Mouse (Mus musculus) skeletal muscle tissue, adult 2 months (tissue): ENCODE data around the gene Prss46.
"Not testable (repeated sequence)": the region's sequence is repeated elsewhere in the genome, so short reads cannot be mapped to it uniquely, and the experiment has no call there.

Experiments used
- DNase-seq: peaks from one replicate; pipeline ENCODE4 v3.0.0-alpha.2; 2012; ENCODE audit warnings: low read depth, low spot score

Prss46 gene

GRCm38 (mm10) chr9:110844206-110844605 lies at the start of gene Prss46:
Gene Prss46, plus strand, starts transcription at chr9:110844506.
- DNase-seq = no peak

DNA sequence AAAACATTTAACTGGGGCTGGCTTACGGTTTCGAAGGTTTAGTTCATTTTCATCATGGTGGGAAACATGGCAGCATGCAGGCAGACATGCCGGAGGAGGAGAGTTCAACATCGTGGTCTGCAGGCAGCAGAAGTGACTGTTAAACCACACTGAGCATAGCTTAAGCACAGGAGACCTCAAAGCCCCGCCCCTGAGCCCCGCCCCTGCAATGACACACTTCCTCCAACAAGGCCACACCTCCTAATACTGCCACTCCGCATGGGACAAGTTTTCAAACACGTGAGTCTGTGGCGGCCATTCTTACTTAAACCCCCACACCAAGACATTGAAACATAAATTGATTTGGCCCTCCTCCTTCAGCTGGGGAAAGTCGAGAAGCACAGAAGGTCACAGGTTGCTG lies 47.3 kb upstream of the Prss46 start:
- DNase-seq = no peak

DNA sequence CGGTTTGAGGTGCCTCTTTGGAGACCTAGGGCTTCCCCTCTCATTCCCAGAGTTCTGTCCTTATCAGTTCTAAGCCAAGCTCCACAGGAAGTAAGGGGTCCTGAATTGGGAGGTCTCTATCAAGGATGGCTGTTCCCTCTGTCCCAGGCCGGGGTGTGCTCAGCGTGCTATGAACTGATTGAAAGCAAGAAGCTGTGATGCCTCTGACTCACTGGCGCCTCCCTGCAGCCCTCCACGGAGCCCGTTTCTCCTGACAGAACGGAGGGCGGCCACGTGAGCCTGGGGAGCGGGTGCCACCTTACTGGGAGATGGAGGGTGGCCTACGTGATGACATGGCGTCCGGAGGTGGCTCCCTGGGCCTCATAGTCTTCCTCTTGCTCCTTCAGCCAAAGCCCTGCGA lies 46.4 kb upstream of the Prss46 start, which contains the start of gene Prss42:
TSS of gene Prss42 (plus strand) at position 301 of the 400 bp plus-strand sequence.
- no peak for DNase-seq

DNA sequence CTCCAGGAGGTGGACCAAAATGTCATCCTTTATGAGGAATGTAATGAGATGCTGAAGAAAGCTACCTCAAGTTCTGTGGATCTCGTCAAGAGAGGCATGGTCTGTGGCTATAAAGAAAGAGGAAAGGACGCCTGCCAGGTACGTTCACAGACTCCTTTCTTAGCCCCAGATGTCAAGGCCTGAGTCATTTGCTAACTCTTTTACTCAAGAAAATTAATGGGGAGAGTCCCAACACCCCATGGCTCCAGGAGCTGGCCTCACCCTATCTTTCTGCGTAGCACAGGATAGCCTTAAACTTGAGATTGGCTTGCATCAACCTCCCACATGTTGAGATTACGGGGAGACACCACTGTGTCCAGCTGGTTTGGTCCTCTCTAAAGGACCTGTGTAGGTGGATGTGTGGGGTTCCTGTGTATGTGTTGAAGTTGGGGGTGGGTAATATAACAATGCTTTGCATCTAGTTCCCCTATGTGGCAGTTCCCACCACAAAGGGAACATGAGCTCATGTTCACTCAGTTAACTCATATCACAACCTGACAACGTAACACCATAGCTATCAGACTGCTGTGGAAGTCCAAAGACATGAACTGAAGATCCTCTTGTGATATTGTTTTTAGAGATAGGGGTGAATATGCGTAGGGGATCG lies 43.3 kb upstream of the Prss46 start:
- no peak for DNase-seq

- no peak for DNase-seq
These were observed 41.0 kb upstream of the Prss46 start for GRCm38 (mm10) chr9:110803294-110803693.

DNA sequence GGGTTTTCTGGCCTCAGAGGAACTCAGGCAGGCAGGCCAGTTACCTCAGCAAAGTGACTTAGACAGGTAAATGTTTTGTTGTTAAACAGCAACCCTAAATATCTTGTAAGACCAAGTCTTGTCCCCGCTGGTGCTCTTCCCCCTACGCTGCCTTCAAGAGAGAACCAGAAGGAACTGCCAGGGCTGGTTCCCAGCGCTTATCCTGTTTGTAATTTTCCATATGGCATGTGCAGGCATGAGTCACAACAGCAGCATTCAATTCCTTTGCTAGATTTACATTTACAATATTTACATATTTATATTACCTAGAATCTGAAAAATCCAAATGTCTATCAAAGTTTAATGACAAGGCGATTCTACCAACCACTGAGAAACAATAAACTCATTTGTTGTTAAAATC lies 34.3 kb upstream of the Prss46 start:
- no peak for DNase-seq

DNA sequence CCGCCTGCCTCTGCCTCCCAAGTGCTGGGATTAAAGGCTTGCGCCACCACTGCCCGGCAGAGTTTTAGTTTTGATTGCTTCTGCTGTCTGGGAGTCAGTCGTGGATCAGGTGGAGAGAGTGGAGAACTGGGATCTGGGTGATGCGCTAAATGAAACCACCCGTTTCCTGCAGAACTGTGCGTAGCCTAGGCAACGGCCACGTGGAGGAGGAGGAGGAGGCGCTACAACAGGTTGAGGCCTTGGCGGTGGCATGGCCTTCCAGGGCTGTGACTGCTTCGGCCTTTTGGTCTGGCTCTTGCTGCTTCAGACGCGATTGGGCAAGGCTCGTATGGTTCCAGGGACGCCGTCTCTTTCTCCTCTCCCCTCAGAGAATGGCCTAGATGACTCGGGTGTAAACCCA lies 30.5 kb upstream of the Prss46 start, which contains the start of gene Prss44:
TSS of gene Prss44 (plus strand) at position 206 of the 400 bp plus-strand sequence.
- no peak for DNase-seq

DNA sequence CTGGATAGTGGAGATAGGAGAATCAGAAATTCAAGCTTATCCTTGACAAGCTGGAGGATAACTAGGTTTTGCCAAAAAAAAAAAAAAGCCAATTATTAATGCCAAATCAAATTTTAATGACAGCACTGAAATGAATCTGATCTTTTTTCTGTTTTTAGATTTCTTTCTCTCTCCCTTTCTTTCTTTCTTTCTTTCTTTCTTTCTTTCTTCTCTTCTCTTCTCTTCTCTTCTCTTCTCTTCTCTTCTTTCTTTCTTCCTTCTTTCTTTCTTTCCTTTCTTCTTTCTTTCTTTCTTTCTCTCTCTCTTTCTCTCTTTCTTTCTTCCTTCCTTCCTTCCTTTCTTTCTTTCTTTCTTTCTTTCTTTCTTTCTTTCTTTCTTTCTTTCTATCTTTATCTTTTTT lies 23.8 kb upstream of the Prss46 start:
- not testable (repeated sequence) for DNase-seq

GRCm38 (mm10) chr9:110821436-110821835 lies 22.9 kb upstream of the Prss46 start:
- DNase-seq = no peak

GRCm38 (mm10) chr9:110825426-110825825 lies 18.9 kb upstream of the Prss46 start:
- DNase-seq = no peak

GRCm38 (mm10) chr9:110825832-110826231 lies 18.5 kb upstream of the Prss46 start:
- no peak for DNase-seq

DNA sequence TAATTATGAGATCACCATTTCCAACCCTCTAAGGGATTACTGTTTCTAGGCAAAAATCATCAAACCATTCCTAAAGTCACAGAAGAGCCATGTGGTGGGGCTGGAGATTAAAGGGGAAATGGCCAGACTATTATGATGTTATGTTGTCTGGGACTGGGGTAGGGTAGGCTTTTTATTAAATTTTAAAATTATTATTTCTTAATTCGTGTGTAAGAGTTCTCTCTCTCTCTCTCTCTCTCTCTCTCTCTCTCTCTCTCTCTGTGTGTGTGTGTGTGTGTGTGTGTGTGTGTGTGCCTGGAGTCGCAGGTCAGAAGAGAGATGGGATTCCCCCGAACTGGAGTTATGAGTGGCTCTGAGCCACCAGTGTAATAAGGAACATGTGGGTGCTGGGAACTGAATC lies 17.9 kb upstream of the Prss46 start, which contains the start of gene Prss43:
TSS of gene Prss43 (plus strand) at position 301 of the 400 bp plus-strand sequence.
- no peak for DNase-seq

DNA sequence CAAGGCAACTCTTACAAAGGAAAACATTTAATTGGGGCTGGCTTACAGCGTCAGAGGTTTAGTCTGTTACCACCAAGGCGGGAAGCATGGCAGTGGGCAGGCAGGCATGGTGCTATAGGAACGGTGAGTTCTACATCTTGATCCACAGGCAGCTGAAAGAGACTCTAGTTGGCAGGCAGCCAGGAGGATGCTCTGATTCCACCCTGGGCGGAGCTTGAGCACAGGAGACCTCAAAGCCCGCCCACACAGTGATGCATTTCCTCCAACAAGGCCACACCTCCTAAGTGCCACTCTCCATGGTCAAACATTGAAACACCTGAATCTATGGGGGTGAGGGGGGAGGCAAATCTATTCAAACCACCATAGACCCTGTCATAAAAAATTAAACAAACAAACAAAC lies 11.3 kb upstream of the Prss46 start:
- DNase-seq = no peak

DNA sequence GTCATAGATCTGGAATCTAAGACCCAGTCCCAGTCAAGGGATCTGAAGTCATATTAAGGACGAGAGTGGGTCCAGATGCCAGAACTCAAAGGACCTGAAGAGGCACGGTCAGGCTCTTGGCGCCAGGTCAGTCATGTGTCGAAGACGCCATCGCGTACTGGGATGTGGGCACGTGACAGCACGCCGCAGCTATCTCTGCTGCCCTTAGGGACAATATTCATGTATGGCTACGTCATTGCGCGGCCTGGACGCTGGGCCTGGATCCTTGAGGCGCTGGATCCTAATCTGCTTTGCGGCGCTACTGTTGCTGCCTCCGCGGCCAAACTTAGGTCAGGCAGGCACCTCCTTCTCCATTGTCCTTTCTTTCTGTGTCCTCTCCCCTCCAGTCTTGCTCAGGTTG lies 9.9 kb upstream of the Prss46 start, which contains the start of gene Prss45:
TSS of gene Prss45 (plus strand) at position 178 of the 400 bp plus-strand sequence.
- DNase-seq = no peak

DNA sequence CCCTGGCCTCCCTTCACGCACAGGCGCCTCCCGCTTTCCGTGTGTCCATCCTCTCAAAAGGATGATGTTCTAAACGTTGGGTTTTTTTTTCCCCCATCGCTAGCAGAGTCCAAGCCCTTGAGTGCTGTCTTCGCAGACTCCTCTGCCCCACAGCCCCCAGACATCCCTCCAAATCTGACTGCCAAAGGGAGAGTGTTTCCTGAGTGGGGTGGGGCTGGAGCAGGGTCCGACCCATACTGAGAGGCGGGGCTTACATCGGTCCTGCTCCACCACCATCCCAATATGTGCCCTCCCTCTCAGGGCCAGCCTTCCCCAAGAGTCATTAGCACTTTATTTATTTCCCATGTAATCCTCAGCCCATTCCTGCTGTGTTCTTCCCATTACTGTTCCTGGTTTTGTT lies 9.3 kb upstream of the Prss46 start:
- no peak for DNase-seq

DNA sequence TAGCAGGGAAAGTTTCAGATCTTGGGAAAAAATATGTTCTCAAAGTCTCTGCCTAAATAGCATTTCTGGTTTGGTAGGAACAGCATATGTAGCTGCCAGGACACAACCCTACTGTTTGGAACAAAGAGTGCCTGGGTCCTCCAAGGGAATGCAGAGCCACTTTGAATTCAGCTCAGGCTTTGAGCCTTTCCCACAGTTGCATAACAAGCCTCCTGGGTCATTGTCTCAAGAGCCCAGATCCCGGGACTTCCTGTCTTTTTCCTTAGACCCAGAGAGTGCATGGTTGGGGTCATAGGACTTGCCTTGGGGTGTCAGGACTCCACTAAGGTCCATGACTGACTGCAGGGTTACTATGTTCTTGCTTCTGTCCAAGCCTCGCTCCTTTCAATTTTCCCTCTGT lies 8.2 kb upstream of the Prss46 start:
- DNase-seq = peak; percentile 13

GRCm38 (mm10) chr9:110840905-110841304 lies 3.4 kb upstream of the Prss46 start:
- DNase-seq = no peak

DNA sequence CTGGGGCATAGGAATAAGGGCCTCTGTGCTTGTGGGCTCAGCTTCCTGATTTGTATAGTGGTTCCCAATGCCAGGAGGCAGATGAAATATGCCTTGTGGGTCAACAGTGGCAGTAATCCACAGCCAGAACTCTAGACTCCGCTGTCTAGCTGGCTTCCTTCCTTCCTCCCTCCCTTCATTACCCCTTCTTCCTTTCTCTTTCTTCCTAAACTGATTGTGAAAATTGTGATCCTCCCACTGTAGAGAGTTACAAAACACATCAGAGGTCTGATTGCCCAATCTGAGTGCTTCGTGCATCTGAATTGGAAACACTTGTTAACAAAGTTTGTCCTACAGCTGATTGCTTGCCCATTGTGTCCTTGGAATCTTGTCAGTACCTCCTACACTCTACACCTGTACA lies 2.9 kb upstream of the Prss46 start:
- peak; percentile 10 for DNase-seq

GRCm38 (mm10) chr9:110849162-110849561 lies 4.9 kb downstream of the Prss46 start:
- DNase-seq = no peak

DNA sequence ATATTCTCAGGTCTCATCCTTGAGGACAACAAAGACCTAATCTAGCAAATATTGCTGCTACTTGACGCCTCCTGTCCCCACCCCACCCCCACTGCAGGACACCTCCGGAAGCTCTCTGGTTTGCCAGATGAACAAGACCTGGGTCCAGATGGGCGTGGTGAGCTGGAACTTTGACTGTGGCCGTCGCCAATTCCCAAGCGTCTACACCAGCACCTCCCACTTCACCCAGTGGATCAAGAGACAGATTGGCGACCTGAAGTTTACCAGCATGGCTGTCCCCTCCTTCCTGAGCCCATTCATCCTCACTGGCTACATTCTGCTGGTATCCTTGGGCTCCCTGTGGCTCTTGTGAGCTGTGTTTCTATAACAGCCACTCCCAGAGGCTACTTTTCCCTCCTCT lies 11.6 kb downstream of the Prss46 start:
- no peak for DNase-seq

- no peak for DNase-seq
These were observed 12.6 kb downstream of the Prss46 start for GRCm38 (mm10) chr9:110856920-110857319.

DNA sequence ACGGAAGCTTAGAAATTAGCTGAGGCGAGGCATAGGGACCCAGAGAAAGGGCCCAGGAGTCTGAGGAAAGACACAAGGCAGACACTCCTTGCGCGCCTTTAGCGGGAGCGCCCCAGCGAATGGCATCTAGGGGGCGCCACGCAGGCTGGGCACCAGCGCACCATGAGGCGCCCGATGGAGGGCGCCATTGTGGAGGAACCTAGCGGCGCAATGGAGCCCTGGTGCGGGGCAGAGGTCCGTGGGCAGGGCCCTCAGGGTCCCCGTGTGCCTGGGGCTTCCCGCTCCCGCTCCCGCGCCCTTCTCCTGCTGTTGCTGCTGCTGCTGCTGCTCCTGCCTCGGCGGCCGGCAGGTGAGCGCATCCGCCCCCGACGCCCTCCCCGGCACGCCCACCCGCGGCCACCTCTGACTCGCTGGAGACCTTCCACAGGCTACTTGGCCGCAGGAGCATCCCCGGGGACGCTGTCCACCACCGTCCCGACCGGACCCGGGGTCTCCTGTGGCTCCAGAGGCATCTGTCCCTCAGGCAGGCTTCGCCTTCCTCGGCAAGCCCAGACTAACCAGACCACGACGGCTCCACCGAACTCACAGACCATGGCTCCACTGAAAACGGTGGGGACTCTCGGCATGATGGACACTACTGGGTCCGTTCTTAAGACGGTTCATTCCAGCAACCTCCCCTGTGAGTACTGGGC lies 13.6 kb downstream of the Prss46 start, which contains the start of gene Prss50:
TSS of gene Prss50 (plus strand) at position 187 of the 692 bp plus-strand sequence.
- no peak for DNase-seq

GRCm38 (mm10) chr9:110858523-110858922 lies 14.2 kb downstream of the Prss46 start:
- DNase-seq = no peak
